Mouse (Mus musculus) lung, adult 18-20 months (tissue): ENCODE data around the gene Glipr2.

ENCODE experiments used
- DNase-seq, 2 experiments: peaks; one replicate each; pipeline ENCODE4 v3.0.0; 2022; ENCODE audit warnings: mixed read lengths in 2 of 2

Glipr2 gene

GRCm38 (mm10) chr4:44010893-44011292, 53.7 kb downstream of the Glipr2 start:
- DNase-seq: no peak

GRCm38 (mm10) chr4:44011799-44012198, 54.6 kb downstream of the Glipr2 start:
- no peak for DNase-seq

GRCm38 (mm10) chr4:44012376-44013367, 55.5 kb downstream of the Glipr2 start:
- DNase-seq: peak; percentile 96 to 97

- DNase-seq: no peak
Observed at GRCm38 (mm10) chr4:44013391-44014070, 56.3 kb downstream of the Glipr2 start.

GRCm38 (mm10) chr4:44016071-44016470, 58.9 kb downstream of the Glipr2 start:
- DNase-seq: no peak

GRCm38 (mm10) chr4:44016791-44017190, 59.6 kb downstream of the Glipr2 start:
- no peak for DNase-seq

GRCm38 (mm10) chr4:44022323-44022722, 65.1 kb downstream of the Glipr2 start:
- no peak for DNase-seq

GRCm38 (mm10) chr4:44022766-44023165, 65.6 kb downstream of the Glipr2 start:
- no peak for DNase-seq

- no peak for DNase-seq
Observed at GRCm38 (mm10) chr4:44023681-44024080, 66.5 kb downstream of the Glipr2 start.

GRCm38 (mm10) chr4:44024241-44024640, 67.0 kb downstream of the Glipr2 start:
- no peak for DNase-seq

- DNase-seq: no peak
Observed at GRCm38 (mm10) chr4:44025570-44025969, 68.4 kb downstream of the Glipr2 start.
